Mouse (Mus musculus): ENCODE measurements at regions not wholly inside any gene's neighbourhood (a gene's known extent, or its start where the extent isn't known, plus 50 kb on each side); places are given as distances from the start of the nearest gene placed in this dataset.

- TF ChIP-seq EP300 (IDR thresholded peaks at IDR 0.05; ENCODE audit: low read depth) (no peak), CTCF (IDR thresholded peaks at IDR 0.05; ENCODE audit: low read depth) (no peak)
Observed at GRCm38 (mm10) chr5:18456196-18456595, 96.0 kb upstream of the Gnai1 start.

Measured in liver, postnatal 0 days (tissue).